Mouse (Mus musculus) lung, adult 2 months (tissue): ENCODE measurements around the gene Maml3. TPM values are rescaled to one million over a fixed set of nuclear protein-coding genes. Genes with fewer than 3 reads are reported as not detected.

Experiments
- DNase-seq: peaks from one replicate; pipeline ENCODE4 v3.0.0; 2022
- H3K4me1 ChIP-seq: fragments of 200-500 bp; 2 replicates; pipeline ENCODE4 v1.6.1; 2011; ENCODE audit warnings: low read length; ENCODE audit not compliant: control insufficient read depth, insufficient read depth
- H3K4me3 ChIP-seq: fragments of 200-500 bp; replicated peaks from 2 replicates; pipeline ENCODE3; 2011; ENCODE audit warnings: low read depth, mild to moderate bottlenecking, control low read depth, low read length; ENCODE audit errors: extremely low read depth
- CTCF ChIP-seq: fragments of 200-500 bp; IDR thresholded peaks from 2 replicates; pipeline ENCODE4 v1.5.1; 2011; ENCODE audit warnings: mild to moderate bottlenecking, low read length, control low read depth; ENCODE audit not compliant: insufficient read depth
- POLR2A ChIP-seq: fragments of 200-500 bp; IDR thresholded peaks from 2 replicates; pipeline ENCODE4 v1.6.1; 2011; ENCODE audit warnings: low read depth, mild to moderate bottlenecking, control low read depth, low read length, borderline replicate concordance; ENCODE audit errors: extremely low read depth
- WGBS: fragments of 180-500 bp; shearing (Covaris S2); methylation state at CpG from one replicate; pipeline ENCODE4 v1.1.7; 2018; 5-methylcytosine and 5-hydroxymethylcytosine counted together
- polyA plus RNA-seq: library from polyadenylated mRNA; depleted of rRNA; stranded (reverse); fragments of >200 nt; gene quantifications from 2 replicates; pipeline ENCODE4 v1.2.3, GENCODE M21; 2012

The Maml3 gene
- polyA plus RNA-seq, 1 experiment: 11.2 TPM

DNA sequence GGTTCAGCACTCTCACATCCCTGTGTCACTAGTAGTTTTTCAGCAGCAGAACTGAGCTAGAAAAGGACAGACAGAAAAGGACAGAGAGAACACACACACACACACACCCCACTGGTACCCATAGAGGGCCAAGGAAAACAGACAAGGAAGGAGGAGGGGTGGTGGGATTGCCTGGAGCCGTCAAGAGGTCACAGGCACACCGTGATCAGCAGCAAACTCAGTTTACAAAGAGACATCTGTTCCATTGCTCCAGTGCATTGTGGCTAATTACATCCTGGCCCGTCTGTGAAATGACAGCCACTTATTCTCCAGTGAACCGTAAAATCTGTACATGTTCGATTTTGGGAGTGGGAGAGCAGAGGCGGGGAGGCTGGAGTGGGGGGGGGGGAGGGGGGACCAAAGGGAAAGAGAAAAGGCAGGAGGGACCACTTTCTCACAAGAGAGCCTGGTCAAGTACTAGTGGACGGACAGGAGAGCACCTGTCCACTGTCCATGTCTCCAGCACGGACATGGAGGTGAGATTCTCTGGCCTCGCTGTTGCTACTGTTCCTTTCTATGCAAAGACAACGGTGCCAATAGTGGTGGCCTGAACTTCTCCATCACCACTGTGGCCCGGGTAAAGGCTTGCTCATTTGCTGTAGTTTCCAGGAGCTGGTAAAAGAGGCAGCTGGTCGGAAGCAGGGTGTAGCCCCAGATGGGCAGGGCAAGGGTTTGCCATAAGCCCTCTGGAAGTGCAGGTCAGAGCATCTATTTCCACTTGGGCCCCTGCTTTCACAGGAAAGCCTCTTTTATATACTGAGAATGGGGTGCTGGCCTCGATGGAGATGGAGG is 299.2 kb downstream of the Maml3 start:
- 69% methylated on average over 13 of the region's 13 CpGs for WGBS
- Histone ChIP-seq H3K4me1 (peaks cover 4% of the 10 kb centered on the region), H3K4me3 (no peak overlapping the region)
- DNase-seq: no peak
- no peak for TF ChIP-seq POLR2A
- TF ChIP-seq CTCF: no peak

DNA sequence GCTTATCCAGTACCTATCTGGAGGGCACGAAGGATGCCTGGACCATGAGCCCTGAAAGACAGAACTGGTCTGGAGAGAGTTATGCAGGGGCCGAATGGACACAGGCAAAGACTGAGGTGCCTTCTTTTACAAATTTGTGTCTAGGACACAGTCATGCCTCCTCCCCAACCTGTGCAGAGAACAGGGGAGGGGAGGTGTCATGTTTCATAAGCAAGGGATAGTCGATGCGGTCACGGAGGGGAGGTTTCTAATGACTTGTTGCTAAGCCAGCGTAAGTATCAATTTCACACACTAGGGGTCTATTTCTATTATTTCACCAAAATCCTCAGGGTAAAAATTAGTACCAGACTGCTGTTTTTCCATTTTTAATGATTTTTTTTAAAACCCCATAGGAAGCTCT is 301.0 kb downstream of the Maml3 start:
- WGBS: 80% methylated on average over 6 of the region's 6 CpGs
- no peak for DNase-seq
- TF ChIP-seq CTCF: no peak
- no peak for TF ChIP-seq POLR2A

DNA sequence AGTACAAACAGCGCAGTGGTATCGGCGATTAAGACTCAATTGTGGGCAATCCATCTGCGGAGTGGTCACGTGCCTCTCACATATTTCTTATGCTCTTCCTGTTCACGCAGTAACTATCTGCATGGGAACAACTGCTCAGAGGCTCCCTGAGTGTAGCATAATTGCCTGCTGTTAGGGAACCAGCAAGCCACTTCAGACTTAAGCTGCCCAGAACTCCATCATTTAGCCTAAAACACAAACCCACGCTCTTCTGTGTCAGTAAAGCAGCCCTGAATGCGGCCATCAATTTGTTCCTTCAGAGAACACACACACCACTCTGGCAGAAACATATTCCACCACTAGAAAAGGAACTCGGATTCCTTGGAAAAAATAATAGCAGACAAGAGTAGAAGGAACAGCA is 305.2 kb downstream of the Maml3 start:
- TF ChIP-seq POLR2A (no peak), CTCF (no peak)
- H3K4me1 ChIP-seq: peaks cover 5% of the 10 kb centered on the region
- WGBS: 91% methylated on average over 9 of the region's 9 CpGs
- H3K4me3 ChIP-seq: no peak overlapping the region
- no peak for DNase-seq

More for the DNA sequence above, 301.0 kb downstream of the Maml3 start:
- Histone ChIP-seq H3K4me1 (peaks cover 4% of the 10 kb centered on the region), H3K4me3 (no peak overlapping the region)

DNA sequence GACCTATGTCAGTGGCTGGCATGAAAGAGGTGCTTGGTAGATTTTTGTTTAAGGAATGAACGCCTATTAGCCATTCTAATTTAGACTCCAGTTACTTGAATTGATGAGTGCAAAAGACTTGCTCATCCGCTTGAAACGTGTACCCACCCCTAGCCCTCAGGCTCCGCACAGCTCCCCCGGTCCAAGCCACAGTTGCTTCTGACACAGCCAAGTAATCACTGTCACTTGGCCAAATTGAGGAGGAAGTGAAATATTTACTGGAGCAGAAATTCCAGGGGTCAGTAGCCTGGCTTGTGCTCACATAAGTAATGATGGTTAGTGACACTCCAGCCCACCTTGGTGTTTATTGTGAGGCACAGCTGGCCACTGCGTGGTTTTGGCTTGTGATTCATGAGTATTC is 308.0 kb downstream of the Maml3 start:
- TF ChIP-seq POLR2A (no peak), CTCF (no peak)
- Histone ChIP-seq H3K4me1 (peaks cover 5% of the 10 kb centered on the region), H3K4me3 (no peak overlapping the region)
- WGBS: 26% methylated on average over 6 of the region's 6 CpGs
- DNase-seq: no peak

DNA sequence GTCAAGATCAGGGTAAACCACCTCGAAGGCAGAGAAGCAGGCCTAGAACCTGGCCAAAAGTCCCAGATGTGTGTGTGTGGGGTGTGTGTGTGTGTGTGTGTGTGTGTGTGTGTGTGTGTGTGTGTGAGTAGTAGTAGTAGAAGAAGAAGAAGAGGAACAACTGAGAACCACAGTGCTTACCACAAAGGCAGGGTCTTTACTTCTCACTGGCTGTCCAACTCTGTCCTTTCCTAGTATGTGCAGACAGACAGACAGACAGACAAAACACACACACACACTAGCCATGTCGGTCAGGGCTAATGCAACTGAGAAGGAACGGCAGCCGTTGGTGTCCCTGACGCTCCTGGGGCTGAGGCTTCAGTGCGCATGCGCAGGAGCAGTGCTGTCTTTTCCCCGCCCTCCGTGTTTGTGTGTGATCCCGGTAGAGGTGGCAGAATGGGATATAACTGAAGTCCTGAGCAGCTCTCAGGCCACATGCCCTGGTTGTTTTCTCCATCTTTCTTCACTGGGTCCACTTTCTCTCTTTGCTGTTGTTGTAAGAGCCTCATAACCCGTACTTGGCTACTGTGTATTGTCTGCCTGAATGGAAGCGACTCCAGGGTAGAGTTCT is 308.6 kb downstream of the Maml3 start:
- no peak for DNase-seq
- H3K4me3 ChIP-seq: peak overlapping the region; percentile 41
- peaks cover 5% of the 10 kb centered on the region for H3K4me1 ChIP-seq
- WGBS: 58% methylated on average over 12 of the region's 12 CpGs
- TF ChIP-seq CTCF (no peak), POLR2A (peak; percentile 70; the same call in 1 of the 2 replicates)

GRCm38 (mm10) chr3:51791542-51791941 is 313.3 kb downstream of the Maml3 start:
- 61% methylated on average over 7 of the region's 7 CpGs for WGBS

GRCm38 (mm10) chr3:51789389-51789904 is 315.4 kb downstream of the Maml3 start:
- no peak for DNase-seq
- no peak for TF ChIP-seq POLR2A
- TF ChIP-seq CTCF: no peak
- peak overlapping the region; percentile 87 for H3K4me3 ChIP-seq
- WGBS: 53% methylated on average over 10 of the region's 10 CpGs
- H3K4me1 ChIP-seq: peaks cover 2% of the 10 kb centered on the region; the same call in 1 of the 2 replicates

More at GRCm38 (mm10) chr3:51791542-51791941, 313.3 kb downstream of the Maml3 start:
- DNase-seq: no peak
- H3K4me1 ChIP-seq: peaks cover 4% of the 10 kb centered on the region; the same call in 1 of the 2 replicates
- no peak overlapping the region for H3K4me3 ChIP-seq
- TF ChIP-seq POLR2A (no peak), CTCF (no peak)

DNA sequence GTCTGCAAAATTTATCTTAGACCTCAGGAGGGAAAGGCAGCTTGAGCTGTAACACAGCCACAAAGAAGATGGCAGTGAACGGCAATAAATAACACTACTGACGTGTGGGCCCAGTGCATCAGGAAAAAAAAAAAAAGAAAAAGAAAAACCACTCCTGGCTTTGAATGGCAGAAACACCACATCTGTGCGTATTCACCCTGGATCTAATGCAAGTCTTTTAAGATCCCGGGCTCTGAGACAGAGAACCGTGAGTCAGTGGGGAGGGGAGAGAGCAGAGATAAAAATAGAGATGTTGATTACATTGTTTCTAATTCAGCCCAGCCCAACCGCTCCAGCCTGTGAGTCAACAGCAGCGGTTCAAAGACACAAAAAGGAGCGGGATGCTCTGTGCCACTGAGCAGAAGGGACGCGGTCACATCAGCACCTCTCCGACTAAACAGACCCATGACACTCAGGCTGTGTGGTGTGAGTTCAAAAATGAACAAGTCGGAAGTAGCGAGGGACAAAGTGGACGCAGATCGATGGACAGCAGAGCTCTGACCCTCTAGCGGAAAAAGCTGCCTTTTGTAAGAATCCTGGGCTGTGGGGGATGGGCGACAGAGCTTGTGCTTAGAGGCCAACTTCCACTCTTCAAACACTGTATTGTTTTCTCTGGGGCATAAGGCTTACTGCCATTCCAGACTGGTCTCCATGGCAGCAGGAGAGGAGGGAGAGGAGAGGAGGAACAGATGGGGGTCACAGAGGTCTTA is 316.1 kb downstream of the Maml3 start:
- TF ChIP-seq POLR2A (peak; percentile 89; the same call in 1 of the 2 replicates), CTCF (no peak)
- Histone ChIP-seq H3K4me1 (peaks cover 2% of the 10 kb centered on the region; the same call in 1 of the 2 replicates), H3K4me3 (peak overlapping the region; percentile 87)
- DNase-seq: peak; percentile 30
- 5% methylated on average over 17 of the region's 17 CpGs for WGBS

DNA sequence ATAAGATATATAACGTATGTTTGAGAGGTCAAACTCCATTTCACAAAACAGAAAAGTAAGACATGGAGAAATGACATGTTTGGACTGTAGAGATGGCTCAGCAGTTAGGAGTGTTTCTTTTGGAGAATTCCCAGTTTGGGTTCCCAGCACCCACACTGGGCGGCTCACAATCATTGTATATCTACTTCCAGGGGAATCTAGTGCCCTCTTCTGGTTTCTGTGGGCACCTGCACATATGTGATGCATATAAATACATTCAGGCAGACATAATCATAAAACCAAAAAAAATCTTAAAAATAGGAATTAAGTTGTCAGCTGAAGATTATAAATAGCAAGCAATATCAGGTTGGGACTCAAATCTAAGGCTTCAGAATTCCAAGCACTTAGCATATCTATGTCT is 316.9 kb downstream of the Maml3 start:
- DNase-seq: no peak
- H3K4me1 ChIP-seq: peaks cover 2% of the 10 kb centered on the region; the same call in 1 of the 2 replicates
- 100% methylated on average over 2 of the region's 2 CpGs for WGBS
- no peak overlapping the region for H3K4me3 ChIP-seq
- TF ChIP-seq CTCF (no peak), POLR2A (no peak)
